Mouse (Mus musculus) C2C12 (cell line): ENCODE results near the gene H2-DMb2.

ENCODE experiments used
- CTCF ChIP-seq: IDR thresholded peaks from one replicate; pipeline ENCODE4 v1.5.1; 2011; ENCODE audit not compliant: control insufficient read depth, insufficient read depth, insufficient read length
- MYOD1 ChIP-seq: IDR thresholded peaks from one replicate; pipeline ENCODE4 v1.6.1; 2011; ENCODE audit warnings: low read depth; ENCODE audit not compliant: control insufficient read depth, insufficient read length

GRCm38 (mm10) chr17:34172528-34172927 is 29.4 kb downstream of the H2-DMb2 start:
- TF ChIP-seq CTCF (no peak), MYOD1 (no peak)
